Mouse (Mus musculus): ENCODE results near the gene Ttc21b.

DNA sequence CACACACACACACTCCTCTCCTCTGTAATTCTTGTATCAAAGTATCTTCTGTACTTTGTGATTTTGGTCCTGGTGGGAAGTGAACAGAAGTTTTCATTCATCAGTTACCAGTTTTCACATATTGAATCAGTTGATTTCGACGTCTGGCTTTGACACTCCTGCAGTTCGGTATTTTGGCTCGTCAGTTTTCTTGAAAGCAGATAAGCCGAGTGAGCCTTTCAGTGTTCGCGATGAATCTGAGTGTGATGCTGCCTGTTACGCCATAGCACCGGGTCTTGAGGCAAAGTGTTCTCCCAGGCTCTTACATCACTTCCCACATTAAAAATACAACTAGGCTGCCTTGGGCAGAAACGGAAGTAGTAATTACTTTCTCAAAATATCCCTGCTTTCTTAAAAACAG lies 76.6 kb downstream of the Ttc21b start:
- TF ChIP-seq CTCF (IDR thresholded peaks at IDR 0.05; ENCODE audit: low read depth) (no peak), EP300 (optimal IDR thresholded peaks at IDR 0.05) (no peak)
